Mouse (Mus musculus): ENCODE results near the gene Dtx2. TPM values are rescaled to one million over a fixed set of nuclear protein-coding genes. Genes with fewer than 3 reads are reported as not detected.

Gene Dtx2
- total and polyA plus RNA-seq, 3 experiments, result 16.0 to 43.7 (median 20.4) TPM

DNA sequence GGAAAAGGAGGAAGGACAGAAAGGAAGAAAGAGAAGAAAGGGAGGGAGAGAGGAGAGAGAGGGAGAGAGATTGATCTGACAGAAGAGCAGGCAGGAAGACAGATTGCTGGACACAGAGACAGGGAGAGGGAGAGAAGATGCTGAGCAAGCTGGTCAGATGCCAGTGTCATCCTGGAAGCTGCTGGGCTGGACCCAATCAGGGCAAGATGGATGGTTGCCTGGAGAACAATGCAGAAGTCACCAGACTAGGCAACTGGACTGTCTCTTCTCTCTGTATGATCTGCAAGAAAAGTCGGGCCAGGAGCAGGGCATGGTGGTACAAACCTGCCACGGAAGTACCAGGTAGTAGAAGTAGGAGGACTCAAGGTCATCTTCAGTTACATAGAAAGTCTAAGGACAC is 41.8 kb upstream of the Dtx2 start:
- no peaks in the 10 kb centered on the region for H3K9me3 ChIP-seq (replicated peaks; ENCODE audit: low read length)
- peaks cover 11 to 25% of the 10 kb centered on the region in 2 experiments for H3K4me1 ChIP-seq (ENCODE audit: control insufficient read depth in 1 of 2, insufficient read depth in 2 of 2)
- no peak overlapping the region for H3K27ac ChIP-seq (ENCODE audit: insufficient read depth, low read depth)
- no peak overlapping the region for H3K4me2 ChIP-seq (ENCODE audit: insufficient read depth, low read depth, poor library complexity, severe bottlenecking)
- H3K79me2 ChIP-seq (replicated peaks; ENCODE audit: control insufficient read depth, extremely low read depth, insufficient read depth, poor library complexity, severe bottlenecking), result no peaks in the 10 kb centered on the region
- TF ChIP-seq ZC3H11A (IDR thresholded peaks at IDR 0.05; ENCODE audit: low read depth, low read length) (no peak), NELFE (IDR thresholded peaks at IDR 0.05; ENCODE audit: low read depth, low read length) (no peak), MAX (IDR thresholded peaks at IDR 0.05; ENCODE audit: low read length) (no peak), KAT2A (IDR thresholded peaks at IDR 0.05; ENCODE audit: insufficient replicate concordance, low read length) (no peak), JUND (conservative IDR thresholded peaks at IDR 0.05; ENCODE audit: low read depth, low read length) (no peak), CTCF (conservative IDR thresholded peaks at IDR 0.05 in 1 of 2, IDR thresholded peaks at IDR 0.05 in 1 of 2; ENCODE audit: low read depth in 2 of 2, low read length in 2 of 2) (no peak), E2F4 (IDR thresholded peaks at IDR 0.05; ENCODE audit: insufficient replicate concordance, low read depth, low read length) (no peak), CHD1 (IDR thresholded peaks at IDR 0.05; ENCODE audit: low read depth, low read length) (no peak), EP300 (IDR thresholded peaks at IDR 0.05; ENCODE audit: low read length) (no peak), MXI1 (IDR thresholded peaks at IDR 0.05; ENCODE audit: low read depth, low read length) (no peak), NRF1 (IDR thresholded peaks at IDR 0.05; ENCODE audit: low read depth, low read length) (no peak), POLR2A (IDR thresholded peaks at IDR 0.05; ENCODE audit: low read depth, low read length) (no peak), PAX5 (IDR thresholded peaks at IDR 0.05; ENCODE audit: low read length) (no peak), JUN (IDR thresholded peaks at IDR 0.05; ENCODE audit: insufficient read depth, low read depth, low read length) (no peak), MAZ (IDR thresholded peaks at IDR 0.05; ENCODE audit: low read depth, low read length) (no peak)
- no peak overlapping the region for H3K9ac ChIP-seq (ENCODE audit: insufficient read depth, low read depth)
- dilution Hi-C loops (cut with MboI; ENCODE audit: extremely low pct_ligation_motif_present, extremely low pct_unique_long_range_greater_than_20kb, low sequenced_read_pairs), result no loop called here
- in situ Hi-C loops (cut with MboI; ENCODE audit: low pct_ligation_motif_present, low pct_unique_long_range_greater_than_20kb, low sequenced_read_pairs), result no loop called here
- H3K36me3 ChIP-seq (replicated peaks in 1 of 2; ENCODE audit: control insufficient read depth in 1 of 2, insufficient read depth in 1 of 2, low read length in 1 of 2), result no peaks in the 10 kb centered on the region
- DNase-seq (ENCODE audit: extremely low read depth), result no peak
- no peaks in the 10 kb centered on the region for H3K27me3 ChIP-seq (replicated peaks)
- H3K4me3 ChIP-seq (replicated peaks in 1 of 3; ENCODE audit: low read depth in 2 of 3, low read length in 2 of 3, poor library complexity in 1 of 3), result no peak overlapping the region

DNA sequence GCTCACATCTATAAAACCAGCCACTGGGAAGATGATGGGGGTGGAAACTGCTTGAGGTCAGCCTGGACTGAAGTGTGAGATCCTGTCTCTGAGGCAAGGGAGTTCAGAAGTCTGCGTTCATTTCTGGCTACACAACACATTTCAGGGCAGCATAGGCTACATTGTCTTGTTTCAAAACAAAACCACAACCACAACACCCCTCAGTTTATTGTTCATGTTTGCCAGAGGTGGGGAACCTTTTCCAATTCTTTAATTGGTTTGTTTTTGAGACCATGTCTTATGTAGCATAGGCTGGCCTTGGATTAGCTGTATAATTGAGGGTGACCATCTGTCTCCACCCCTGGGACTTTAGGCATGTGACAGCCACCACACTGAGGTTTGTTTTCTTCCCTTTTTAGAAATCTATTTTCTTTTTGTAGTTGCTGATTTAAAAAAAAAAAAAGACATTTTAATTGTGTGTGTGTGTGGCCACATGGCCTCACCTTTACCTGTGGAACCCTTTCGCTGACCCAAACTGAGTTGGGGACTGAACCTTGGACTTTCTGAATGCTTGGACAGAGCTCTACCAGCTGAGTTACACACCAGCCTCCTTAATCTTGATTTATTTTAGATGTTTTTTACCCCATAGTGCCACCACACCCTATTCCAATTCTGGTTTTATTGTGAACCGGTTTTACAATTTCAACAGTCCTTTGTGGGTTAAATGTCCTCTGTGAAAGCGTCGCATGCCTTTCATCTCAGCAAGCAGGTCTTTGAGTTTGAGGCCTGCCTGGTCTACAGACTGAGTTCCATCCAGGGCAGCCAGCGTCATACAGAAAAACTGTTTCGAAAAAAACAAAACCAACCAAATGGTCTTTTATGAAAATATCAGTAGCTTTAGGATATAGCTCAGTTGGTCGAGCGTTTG is 38.0 kb upstream of the Dtx2 start:
- dilution Hi-C loops (cut with MboI; ENCODE audit: extremely low pct_ligation_motif_present, extremely low pct_unique_long_range_greater_than_20kb, low sequenced_read_pairs), result no loop called here
- TF ChIP-seq E2F4 (IDR thresholded peaks at IDR 0.05; ENCODE audit: insufficient replicate concordance, low read depth, low read length) (no peak), MAFK (IDR thresholded peaks at IDR 0.05; ENCODE audit: insufficient replicate concordance, low read length) (no peak), EP300 (IDR thresholded peaks at IDR 0.05; ENCODE audit: low read length) (peak; percentile 30; the same call in 1 of the 2 replicates), BHLHE40 (IDR thresholded peaks at IDR 0.05; ENCODE audit: low read depth, low read length) (0 out of 2 replicates have a peak, but pooled peaks have one; percentile 22), POLR2A (IDR thresholded peaks at IDR 0.05; ENCODE audit: low read depth, low read length) (no peak)
- Histone ChIP-seq H3K9me3 (replicated peaks; ENCODE audit: low read length) (no peaks in the 10 kb centered on the region), H3K79me2 (replicated peaks; ENCODE audit: control insufficient read depth, extremely low read depth, insufficient read depth, poor library complexity, severe bottlenecking) (no peaks in the 10 kb centered on the region), H3K36me3 (replicated peaks in 1 of 2; ENCODE audit: control insufficient read depth in 1 of 2, insufficient read depth in 1 of 2, low read length in 1 of 2) (peaks cover 0 to 7% of the 10 kb centered on the region in 2 experiments), H3K4me3 (replicated peaks in 1 of 3; ENCODE audit: low read depth in 2 of 3, low read length in 2 of 3, poor library complexity in 1 of 3) (no peak overlapping the region), H3K4me1 (ENCODE audit: control insufficient read depth in 1 of 2, insufficient read depth in 2 of 2) (peaks cover 19 to 40% of the 10 kb centered on the region in 2 experiments), H3K27ac (ENCODE audit: insufficient read depth, low read depth) (peak overlapping the region; percentile 24; the same call in 1 of the 2 replicates), H3K27me3 (replicated peaks) (no peaks in the 10 kb centered on the region), H3K4me2 (ENCODE audit: insufficient read depth, low read depth, poor library complexity, severe bottlenecking) (peak overlapping the region; percentile 73; the same call in 1 of the 2 replicates), H3K9ac (ENCODE audit: insufficient read depth, low read depth) (peak overlapping the region; percentile 65)
- DNase-seq (ENCODE audit: extremely low read depth), result no peak
- in situ Hi-C loops (cut with MboI; ENCODE audit: low pct_ligation_motif_present, low pct_unique_long_range_greater_than_20kb, low sequenced_read_pairs), result no loop called here

Measured in CH12.LX (cell line).